Mouse (Mus musculus): Measurements from ENCODE around the gene Rps7.

GRCm38 (mm10) chr12:28612391-28612790, 23.4 kb downstream of the Rps7 start:
- TF ChIP-seq POLR2A (IDR thresholded peaks at IDR 0.05; ENCODE audit: low read depth, low read length) (no peak), CTCF (conservative IDR thresholded peaks at IDR 0.05; ENCODE audit: insufficient read depth, insufficient read length, low read depth, low read length) (no peak)

Data from kidney, adult 2 months (tissue).